Mouse (Mus musculus): ENCODE data around the gene Tmem178b. TPM values are rescaled to one million over a fixed set of nuclear protein-coding genes. Genes with fewer than 3 reads are reported as not detected.
A peak's percentile ranks its signal among the peaks of the same experiment; 100 is the strongest.

Tmem178b gene
- polyA plus RNA-seq, 1 experiment = 0.11 TPM

DNA sequence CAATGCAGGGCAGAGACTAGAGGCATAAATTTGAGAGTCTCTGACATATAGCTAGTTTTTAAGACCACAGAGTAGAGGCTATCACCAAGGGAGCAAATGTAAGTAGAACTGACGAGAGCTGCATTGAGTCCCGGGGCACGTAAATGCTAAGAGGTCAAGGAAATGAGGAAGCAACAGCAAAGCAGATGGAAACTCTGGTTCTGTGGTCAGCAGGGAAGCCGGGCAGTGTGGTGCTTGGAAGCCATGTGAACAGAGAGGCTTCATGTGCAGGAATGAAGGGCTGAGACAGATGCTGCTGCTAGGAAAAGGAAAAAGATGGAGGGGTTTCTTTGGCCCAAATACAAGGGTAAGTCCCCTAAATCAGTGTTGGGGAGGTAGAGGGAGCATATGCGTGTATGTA is 237.0 kb downstream of the Tmem178b start:
- H3K4me3 ChIP-seq (ENCODE audit: insufficient read depth, low read length) = no peak overlapping the region
- TF ChIP-seq CTCF (IDR thresholded peaks at IDR 0.05; ENCODE audit: borderline replicate concordance, insufficient read depth, low read length) = no peak
- no peak for TF ChIP-seq POLR2A (IDR thresholded peaks at IDR 0.05; ENCODE audit: low read depth, low read length)
- H3K27ac ChIP-seq (ENCODE audit: insufficient read depth, low read length) = no peak overlapping the region
- no peaks in the 10 kb centered on the region for H3K4me1 ChIP-seq (ENCODE audit: control insufficient read depth, insufficient read depth, low read length)

GRCm38 (mm10) chr6:40110729-40111128 is 237.7 kb downstream of the Tmem178b start:
- Histone ChIP-seq H3K4me3 (ENCODE audit: insufficient read depth, low read length) (no peak overlapping the region), H3K27ac (ENCODE audit: insufficient read depth, low read length) (no peak overlapping the region), H3K4me1 (ENCODE audit: control insufficient read depth, insufficient read depth, low read length) (no peaks in the 10 kb centered on the region)
- TF ChIP-seq POLR2A (IDR thresholded peaks at IDR 0.05; ENCODE audit: low read depth, low read length) (no peak), CTCF (IDR thresholded peaks at IDR 0.05; ENCODE audit: borderline replicate concordance, insufficient read depth, low read length) (no peak)

DNA sequence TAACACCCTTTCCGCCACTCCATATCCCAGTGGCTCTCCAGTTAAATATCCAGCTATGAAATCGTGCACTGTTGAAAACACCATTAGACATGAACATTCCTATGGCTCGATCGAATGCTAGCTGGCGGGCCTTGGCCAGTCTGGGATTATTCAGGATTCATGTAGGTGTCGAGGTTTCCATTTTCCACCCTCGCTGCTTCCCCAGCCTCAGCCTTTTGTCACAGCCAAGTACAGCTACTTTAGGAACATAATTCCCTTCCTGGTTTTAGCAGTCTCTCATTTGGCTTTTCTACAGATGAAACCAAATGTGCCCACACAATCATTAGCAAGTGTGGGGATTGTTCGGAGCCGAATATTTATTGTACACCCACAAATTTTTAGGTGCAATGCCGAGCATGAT is 239.4 kb downstream of the Tmem178b start:
- H3K4me3 ChIP-seq (ENCODE audit: insufficient read depth, low read length) = no peak overlapping the region
- TF ChIP-seq CTCF (IDR thresholded peaks at IDR 0.05; ENCODE audit: borderline replicate concordance, insufficient read depth, low read length) (no peak), POLR2A (IDR thresholded peaks at IDR 0.05; ENCODE audit: low read depth, low read length) (no peak)
- H3K27ac ChIP-seq (ENCODE audit: insufficient read depth, low read length) = no peak overlapping the region
- H3K4me1 ChIP-seq (ENCODE audit: control insufficient read depth, insufficient read depth, low read length) = no peaks in the 10 kb centered on the region

- Histone ChIP-seq H3K27ac (ENCODE audit: insufficient read depth, low read length) (no peak overlapping the region), H3K4me1 (ENCODE audit: control insufficient read depth, insufficient read depth, low read length) (no peaks in the 10 kb centered on the region), H3K4me3 (ENCODE audit: insufficient read depth, low read length) (no peak overlapping the region)
- no peak for TF ChIP-seq CTCF (IDR thresholded peaks at IDR 0.05; ENCODE audit: borderline replicate concordance, insufficient read depth, low read length)
- no peak for TF ChIP-seq POLR2A (IDR thresholded peaks at IDR 0.05; ENCODE audit: low read depth, low read length)
Observed at GRCm38 (mm10) chr6:40116225-40116624, 243.2 kb downstream of the Tmem178b start.

- Histone ChIP-seq H3K4me1 (ENCODE audit: control insufficient read depth, insufficient read depth, low read length) (peaks cover 17% of the 10 kb centered on the region), H3K27ac (ENCODE audit: insufficient read depth, low read length) (no peak overlapping the region), H3K4me3 (ENCODE audit: insufficient read depth, low read length) (no peak overlapping the region)
- TF ChIP-seq POLR2A (IDR thresholded peaks at IDR 0.05; ENCODE audit: low read depth, low read length) = no peak
- no peak for TF ChIP-seq CTCF (IDR thresholded peaks at IDR 0.05; ENCODE audit: borderline replicate concordance, insufficient read depth, low read length)
Observed at GRCm38 (mm10) chr6:40120176-40120575, 247.1 kb downstream of the Tmem178b start.

DNA sequence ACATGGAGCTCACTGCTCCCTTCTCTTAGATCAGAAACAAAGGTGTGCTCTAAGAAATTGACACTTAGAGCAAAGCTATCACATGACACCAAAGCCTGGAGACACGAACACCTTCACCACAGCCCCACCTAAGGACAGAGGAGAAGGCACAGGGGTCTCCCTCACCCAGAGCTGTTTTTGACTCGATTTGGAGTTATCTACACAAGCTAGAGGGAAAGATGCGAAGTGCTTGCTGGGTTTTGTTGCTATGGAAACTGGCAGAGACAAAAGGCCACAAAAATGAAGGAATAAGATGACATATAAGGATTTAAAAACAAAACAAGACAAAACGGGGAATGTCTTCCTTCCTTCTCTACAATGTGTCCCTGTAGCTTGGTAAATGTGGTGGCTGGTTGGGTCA is 248.4 kb downstream of the Tmem178b start:
- Histone ChIP-seq H3K27ac (ENCODE audit: insufficient read depth, low read length) (no peak overlapping the region), H3K4me3 (ENCODE audit: insufficient read depth, low read length) (no peak overlapping the region), H3K4me1 (ENCODE audit: control insufficient read depth, insufficient read depth, low read length) (peaks cover 17% of the 10 kb centered on the region)
- TF ChIP-seq POLR2A (IDR thresholded peaks at IDR 0.05; ENCODE audit: low read depth, low read length) (no peak), CTCF (IDR thresholded peaks at IDR 0.05; ENCODE audit: borderline replicate concordance, insufficient read depth, low read length) (no peak)

- H3K4me3 ChIP-seq (ENCODE audit: insufficient read depth, low read length) = no peak overlapping the region
- H3K4me1 ChIP-seq (ENCODE audit: control insufficient read depth, insufficient read depth, low read length) = peaks cover 17% of the 10 kb centered on the region
- TF ChIP-seq POLR2A (IDR thresholded peaks at IDR 0.05; ENCODE audit: low read depth, low read length) = no peak
- TF ChIP-seq CTCF (IDR thresholded peaks at IDR 0.05; ENCODE audit: borderline replicate concordance, insufficient read depth, low read length) = no peak
- peak overlapping the region; percentile 83; the same call in 1 of the 2 replicates for H3K27ac ChIP-seq (ENCODE audit: insufficient read depth, low read length)
Observed at GRCm38 (mm10) chr6:40123070-40123690, 250.1 kb downstream of the Tmem178b start.

DNA sequence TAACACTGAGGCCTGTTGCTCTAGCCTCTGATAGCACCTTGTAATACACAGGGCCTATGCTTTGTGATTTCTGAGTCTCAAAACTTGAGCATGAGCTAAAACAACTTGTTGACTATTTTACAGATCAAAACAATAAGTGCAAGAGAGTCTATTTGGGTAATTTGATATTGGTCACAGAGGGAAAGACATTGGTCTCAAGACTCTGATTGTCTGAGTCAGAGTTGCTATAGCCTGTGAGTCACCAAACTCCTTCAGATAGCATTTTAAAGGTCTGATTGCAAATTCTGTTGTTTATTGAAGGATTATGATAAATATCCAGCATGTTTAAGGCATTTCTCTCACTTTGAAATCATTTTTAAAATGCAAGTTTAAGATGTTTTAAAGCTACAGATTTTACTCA is 250.9 kb downstream of the Tmem178b start:
- H3K4me1 ChIP-seq (ENCODE audit: control insufficient read depth, insufficient read depth, low read length) = peaks cover 17% of the 10 kb centered on the region
- H3K4me3 ChIP-seq (ENCODE audit: insufficient read depth, low read length) = no peak overlapping the region
- no peak for TF ChIP-seq POLR2A (IDR thresholded peaks at IDR 0.05; ENCODE audit: low read depth, low read length)
- no peak for TF ChIP-seq CTCF (IDR thresholded peaks at IDR 0.05; ENCODE audit: borderline replicate concordance, insufficient read depth, low read length)
- H3K27ac ChIP-seq (ENCODE audit: insufficient read depth, low read length) = peak overlapping the region; percentile 83

DNA sequence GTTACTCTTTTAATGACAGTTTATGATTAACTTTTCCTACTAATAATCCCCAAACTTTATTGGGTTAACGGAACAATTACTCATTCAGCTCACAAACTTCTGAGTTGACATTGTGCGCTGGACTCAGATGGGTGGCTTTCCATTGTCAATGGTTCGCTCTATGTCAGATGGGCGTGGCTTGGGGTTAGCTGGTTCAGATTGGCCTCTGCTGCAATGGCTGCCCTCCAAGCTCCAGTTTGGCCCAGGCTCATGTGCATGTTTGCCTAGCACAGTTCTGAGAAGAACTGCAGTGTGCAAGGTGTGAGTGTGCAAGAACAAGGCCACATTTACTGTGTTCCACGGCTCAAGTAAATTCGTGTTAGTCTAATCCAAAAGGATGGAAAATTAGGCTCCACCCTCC is 255.6 kb downstream of the Tmem178b start:
- no peak overlapping the region for H3K4me3 ChIP-seq (ENCODE audit: insufficient read depth, low read length)

GRCm38 (mm10) chr6:40131936-40132335 is 258.9 kb downstream of the Tmem178b start:
- Histone ChIP-seq H3K4me1 (ENCODE audit: control insufficient read depth, insufficient read depth, low read length) (peaks cover 2% of the 10 kb centered on the region; the same call in 1 of the 2 replicates), H3K4me3 (ENCODE audit: insufficient read depth, low read length) (no peak overlapping the region), H3K27ac (ENCODE audit: insufficient read depth, low read length) (no peak overlapping the region)
- TF ChIP-seq POLR2A (IDR thresholded peaks at IDR 0.05; ENCODE audit: low read depth, low read length) (no peak), CTCF (IDR thresholded peaks at IDR 0.05; ENCODE audit: borderline replicate concordance, insufficient read depth, low read length) (no peak)

More for the DNA sequence above, 255.6 kb downstream of the Tmem178b start:
- peaks cover 9% of the 10 kb centered on the region for H3K4me1 ChIP-seq (ENCODE audit: control insufficient read depth, insufficient read depth, low read length)
- TF ChIP-seq CTCF (IDR thresholded peaks at IDR 0.05; ENCODE audit: borderline replicate concordance, insufficient read depth, low read length) = no peak
- no peak for TF ChIP-seq POLR2A (IDR thresholded peaks at IDR 0.05; ENCODE audit: low read depth, low read length)
- no peak overlapping the region for H3K27ac ChIP-seq (ENCODE audit: insufficient read depth, low read length)

All from embryonic fibroblast, embryonic 13.5 days (primary cell).